Comparison of ENCODE assay signal across 8 mouse cellular contexts in genomic region chr11:117325468-117326139, GRCm38 (mm10).
DNase-seq lines count a peak whose midpoint lies in the region; ATAC-seq and TF ChIP-seq lines count a peak whose summit lies in the region.

No protein-coding gene starts in this region.

- H3K27ac ChIP-seq in forebrain, embryonic 15.5 days (replicated peaks) = 0 out of 2 replicates have a peak overlapping the region, but pooled peaks have one; percentile 32
- H3K27ac ChIP-seq in forebrain, embryonic 11.5 days (ENCODE audit: low read depth, low read length) = no peak overlapping the region
- H3K27ac ChIP-seq in limb, embryonic 13.5 days = no peak overlapping the region

- no peak overlapping the region for H3K4me3 ChIP-seq in forebrain, embryonic 15.5 days
- no peak overlapping the region for H3K4me3 ChIP-seq in forebrain, embryonic 11.5 days (ENCODE audit: low read depth, low read length)
- H3K4me3 ChIP-seq in G1E (ENCODE audit: low read depth, low read length) = peak overlapping the region; percentile 70
- H3K4me3 ChIP-seq in limb, embryonic 13.5 days = no peak overlapping the region

- peaks cover 42% of the 10 kb centered on the region for H3K4me1 ChIP-seq in forebrain, embryonic 15.5 days
- peaks cover 15% of the 10 kb centered on the region for H3K4me1 ChIP-seq in forebrain, embryonic 11.5 days (replicated peaks; ENCODE audit: control insufficient read depth, insufficient read depth, low read length)
- peaks cover 96% of the 10 kb centered on the region for H3K4me1 ChIP-seq in G1E (ENCODE audit: insufficient read depth, low read depth, low read length)
- H3K4me1 ChIP-seq in limb, embryonic 13.5 days = peaks cover 80% of the 10 kb centered on the region

- TF ChIP-seq CTCF in G1E (IDR thresholded peaks at IDR 0.05; ENCODE audit: low read depth, low read length) = no peak

- H3K27me3 ChIP-seq in forebrain, embryonic 15.5 days = no peaks in the 10 kb centered on the region
- no peaks in the 10 kb centered on the region for H3K27me3 ChIP-seq in forebrain, embryonic 11.5 days (ENCODE audit: control insufficient read depth, insufficient read depth, low read length)
- H3K27me3 ChIP-seq in G1E (ENCODE audit: insufficient read depth, low read length) = no peaks in the 10 kb centered on the region
- H3K27me3 ChIP-seq in limb, embryonic 13.5 days = no peaks in the 10 kb centered on the region

- no peak overlapping the region for H3K9ac ChIP-seq in forebrain, embryonic 15.5 days (replicated peaks)
- H3K9ac ChIP-seq in forebrain, embryonic 11.5 days (ENCODE audit: low read length) = no peak overlapping the region
- peak overlapping the region; percentile 13; the same call in 1 of the 2 replicates for H3K9ac ChIP-seq in limb, embryonic 13.5 days

- no peak for ATAC-seq in forebrain, embryonic 15.5 days (replicated peaks)
- ATAC-seq in forebrain, embryonic 11.5 days (replicated peaks; ENCODE audit: low FRiP score) = no peak
- peak; percentile 89 for ATAC-seq in G1E (ENCODE audit: extremely low read depth, insufficient number of reproducible peaks, low FRiP score, poor library complexity, severe bottlenecking)
- no peak for ATAC-seq in limb, embryonic 13.5 days (ENCODE audit: low FRiP score, low read depth)
- ATAC-seq in neutrophil, adult 5-6 weeks (ENCODE audit: extremely low read depth, insufficient number of reproducible peaks, low FRiP score, poor library complexity, severe bottlenecking) = peak; percentile 81

- H3K36me3 ChIP-seq in forebrain, embryonic 15.5 days = no peaks in the 10 kb centered on the region
- no peaks in the 10 kb centered on the region for H3K36me3 ChIP-seq in forebrain, embryonic 11.5 days (ENCODE audit: control insufficient read depth, insufficient read depth, low read length)
- peaks cover 37% of the 10 kb centered on the region for H3K36me3 ChIP-seq in G1E (replicated peaks)
- no peaks in the 10 kb centered on the region for H3K36me3 ChIP-seq in limb, embryonic 13.5 days

- WGBS in forebrain, embryonic 15.5 days = 41% methylated on average over 12 of the region's 12 CpGs
- 42% methylated on average over 12 of the region's 12 CpGs for WGBS in forebrain, embryonic 11.5 days
- 29% methylated on average over 12 of the region's 12 CpGs for WGBS in limb, embryonic 13.5 days

- H3K4me2 ChIP-seq in forebrain, embryonic 15.5 days (replicated peaks) = no peak overlapping the region
- H3K4me2 ChIP-seq in forebrain, embryonic 11.5 days (ENCODE audit: low read depth, low read length, severe bottlenecking) = no peak overlapping the region
- no peak overlapping the region for H3K4me2 ChIP-seq in limb, embryonic 13.5 days (replicated peaks)

- no peak for DNase-seq in forebrain, embryonic 11.5 days (ENCODE audit: low spot score)
- peak; percentile 82 for DNase-seq in G1E (ENCODE audit: low spot score)
- no peak for DNase-seq in Muller cell, postnatal 12 days (ENCODE audit: inconsistent ontology term)
- no peak for DNase-seq in cerebellum, adult 18-20 months
- DNase-seq in right cerebral cortex, adult 18-20 months = no peak

- H3K9me3 ChIP-seq in forebrain, embryonic 15.5 days = no peaks in the 10 kb centered on the region
- H3K9me3 ChIP-seq in forebrain, embryonic 11.5 days (ENCODE audit: control insufficient read depth, low read length) = no peaks in the 10 kb centered on the region
- H3K9me3 ChIP-seq in G1E (replicated peaks) = no peaks in the 10 kb centered on the region
- H3K9me3 ChIP-seq in limb, embryonic 13.5 days = no peaks in the 10 kb centered on the region

Comparison
In these comparisons a context has a peak if more than half of its experiments do, and no peak if none do; other contexts are left out.
1. ATAC-seq: peak in G1E (single experiment) and neutrophil, adult 5-6 weeks (single experiment); none in forebrain, embryonic 15.5 days (single experiment), forebrain, embryonic 11.5 days (single experiment) and limb, embryonic 13.5 days (single experiment).